Mouse (Mus musculus): ENCODE results near the gene Zfp109.
"Not testable (repeated sequence)": the region's sequence is repeated elsewhere in the genome, so short reads cannot be mapped to it uniquely, and the experiment has no call there.

The Zfp109 gene

GRCm38 (mm10) chr7:24237040-24237791 lies at the start of gene Zfp109:
Zfp109 (minus strand) TSS chr7:24237560.
- DNase-seq (ENCODE audit: low spot score in 2 of 2): peak; percentile 26 to 71

- DNase-seq (ENCODE audit: low spot score in 2 of 2): no peak
These were observed 49.6 kb upstream of the Zfp109 start for GRCm38 (mm10) chr7:24286916-24287315.

GRCm38 (mm10) chr7:24286090-24286489 lies 48.7 kb upstream of the Zfp109 start:
- no peak for DNase-seq (ENCODE audit: low spot score in 2 of 2)

- no peak for DNase-seq (ENCODE audit: low spot score in 2 of 2)
These were observed 43.4 kb upstream of the Zfp109 start for GRCm38 (mm10) chr7:24280858-24281145.

GRCm38 (mm10) chr7:24280031-24280857 lies 42.9 kb upstream of the Zfp109 start:
- DNase-seq (ENCODE audit: low spot score in 2 of 2): no peak

- DNase-seq (ENCODE audit: low spot score in 2 of 2): not testable (repeated sequence)
These were observed 41.4 kb upstream of the Zfp109 start for GRCm38 (mm10) chr7:24278771-24279170.

- DNase-seq (ENCODE audit: low spot score in 2 of 2): no peak
These were observed 37.1 kb upstream of the Zfp109 start for GRCm38 (mm10) chr7:24274456-24274855.

GRCm38 (mm10) chr7:24271191-24271590 lies 33.8 kb upstream of the Zfp109 start:
- DNase-seq (ENCODE audit: low spot score in 2 of 2): no peak

- DNase-seq (ENCODE audit: low spot score in 2 of 2): peak; percentile 67 to 78
These were observed 32.9 kb upstream of the Zfp109 start, which contains the start of gene Zfp93 for GRCm38 (mm10) chr7:24270288-24270672. Zfp93 (plus strand) TSS chr7:24270420.

GRCm38 (mm10) chr7:24269667-24270287 lies 32.4 kb upstream of the Zfp109 start:
- no peak for DNase-seq (ENCODE audit: low spot score in 2 of 2)

- no peak for DNase-seq (ENCODE audit: low spot score in 2 of 2)
These were observed 31.9 kb upstream of the Zfp109 start for GRCm38 (mm10) chr7:24269256-24269655.

GRCm38 (mm10) chr7:24268176-24269155 lies 31.1 kb upstream of the Zfp109 start:
- no peak for DNase-seq (ENCODE audit: low spot score in 2 of 2)

GRCm38 (mm10) chr7:24260000-24260312 lies 22.6 kb upstream of the Zfp109 start:
- DNase-seq (ENCODE audit: low spot score in 2 of 2): no peak

GRCm38 (mm10) chr7:24259306-24259999 lies 22.1 kb upstream of the Zfp109 start:
- no peak for DNase-seq (ENCODE audit: low spot score in 2 of 2)

- DNase-seq (ENCODE audit: low spot score in 2 of 2): peak; percentile 72 to 84
These were observed 17.5 kb upstream of the Zfp109 start, which contains the start of gene Zfp108 for GRCm38 (mm10) chr7:24254633-24255474. Zfp108 (plus strand) TSS chr7:24254794.

GRCm38 (mm10) chr7:24253779-24254615 lies 16.6 kb upstream of the Zfp109 start:
- DNase-seq (ENCODE audit: low spot score in 2 of 2): peak in 1 of 2 experiments; percentile 1

GRCm38 (mm10) chr7:24211343-24211742 lies 26.0 kb downstream of the Zfp109 start, which contains the start of gene Zfp111:
Zfp111 (minus strand) TSS chr7:24211443.
- no peak for DNase-seq (ENCODE audit: low spot score in 2 of 2)

- DNase-seq (ENCODE audit: low spot score in 2 of 2): no peak
These were observed 27.1 kb downstream of the Zfp109 start for GRCm38 (mm10) chr7:24210296-24210695.

Data from frontal cortex, postnatal 10 days (tissue).